Mouse (Mus musculus): ENCODE measurements around the gene Apoa2. TPM values are rescaled to one million over a fixed set of nuclear protein-coding genes. Genes with fewer than 3 reads are reported as not detected.

The Apoa2 gene
- polyA plus RNA-seq, 1 experiment from 2014 or later, result 14.1 TPM

GRCm38 (mm10) chr1:171247453-171247841 lies 22.6 kb downstream of the Apoa2 start:
- TF ChIP-seq CTCF (IDR thresholded peaks at IDR 0.05; ENCODE audit: low read depth), result no peak
- 0 out of 2 replicates have a peak overlapping the region, but pooled peaks have one; percentile 40 for H3K9ac ChIP-seq (ENCODE audit: low read depth, low read length)
- H3K4me1 ChIP-seq (replicated peaks; ENCODE audit: control insufficient read depth, insufficient read depth, low read length), result peaks cover 9% of the 10 kb centered on the region; the same call in 1 of the 2 replicates
- peak overlapping the region; percentile 83 for H3K27ac ChIP-seq (ENCODE audit: low read depth, low read length)
- H3K9me3 ChIP-seq (ENCODE audit: control insufficient read depth), result no peaks in the 10 kb centered on the region
- no peaks in the 10 kb centered on the region; the same call in 1 of the 2 replicates for H3K27me3 ChIP-seq (replicated peaks; ENCODE audit: control insufficient read depth, insufficient read depth, low read length)
- ATAC-seq, result peak; percentile 1; the same call in 1 of the 2 replicates
- WGBS, result 5% methylated on average over 13 of the region's 13 CpGs
- peak overlapping the region; percentile 79 for H3K4me2 ChIP-seq (replicated peaks; ENCODE audit: low read depth)
- H3K36me3 ChIP-seq (ENCODE audit: control insufficient read depth, insufficient read depth), result peaks cover 21% of the 10 kb centered on the region
- H3K4me3 ChIP-seq (ENCODE audit: low read depth, low read length), result peak overlapping the region; percentile 85

GRCm38 (mm10) chr1:171247916-171248315 lies 23.1 kb downstream of the Apoa2 start:
- no peak for ATAC-seq
- H3K27me3 ChIP-seq (replicated peaks; ENCODE audit: control insufficient read depth, insufficient read depth, low read length), result no peaks in the 10 kb centered on the region; the same call in 1 of the 2 replicates
- peak overlapping the region; percentile 85 for H3K4me3 ChIP-seq (ENCODE audit: low read depth, low read length)

DNA sequence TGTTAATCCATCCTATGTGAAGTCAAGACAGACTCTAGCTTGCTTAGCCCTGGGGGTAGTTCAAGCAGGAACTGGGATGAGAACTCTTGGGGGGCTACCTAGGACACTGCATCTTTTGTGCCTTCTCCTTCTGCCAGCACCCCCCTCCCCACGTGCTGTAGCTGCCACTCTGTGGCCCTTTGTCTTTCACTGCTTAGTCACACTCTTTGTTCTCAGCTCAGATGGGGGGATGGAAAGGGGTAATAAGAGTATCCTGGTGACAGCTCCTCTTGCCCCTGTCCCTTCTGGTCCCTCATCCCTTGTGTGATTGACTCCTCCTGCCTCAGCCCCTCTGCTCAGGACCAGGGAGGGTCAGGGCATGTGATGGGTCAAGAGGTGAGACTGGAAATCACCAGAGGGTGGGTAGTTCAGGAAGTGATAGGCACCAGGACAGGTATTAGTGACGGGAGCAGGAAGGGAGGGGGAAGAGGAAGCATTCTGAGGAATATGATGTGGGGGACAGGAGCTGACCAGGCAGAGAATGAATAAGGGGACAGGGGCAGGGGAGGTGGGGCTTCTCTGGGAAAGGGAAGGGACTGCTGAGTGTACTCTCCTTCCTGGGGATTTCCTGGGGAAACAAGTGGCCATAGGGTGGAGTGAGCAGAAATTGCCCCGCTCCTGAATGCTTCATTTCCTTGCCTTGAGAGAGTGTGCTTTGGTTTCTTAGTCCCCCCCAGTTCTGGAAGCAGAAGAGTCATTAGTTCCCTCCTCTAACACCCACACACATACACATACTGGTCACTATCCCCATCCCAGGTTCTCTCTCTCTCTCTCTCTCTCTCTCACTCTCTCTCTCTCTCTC lies 23.8 kb downstream of the Apoa2 start:
- Histone ChIP-seq H3K4me1 (replicated peaks; ENCODE audit: control insufficient read depth, insufficient read depth, low read length) (peaks cover 9% of the 10 kb centered on the region; the same call in 1 of the 2 replicates), H3K27ac (ENCODE audit: low read depth, low read length) (peak overlapping the region; percentile 83), H3K27me3 (replicated peaks; ENCODE audit: control insufficient read depth, insufficient read depth, low read length) (no peaks in the 10 kb centered on the region; the same call in 1 of the 2 replicates), H3K9ac (ENCODE audit: low read depth, low read length) (no peak overlapping the region), H3K9me3 (ENCODE audit: control insufficient read depth) (no peaks in the 10 kb centered on the region), H3K4me2 (replicated peaks; ENCODE audit: low read depth) (no peak overlapping the region), H3K4me3 (ENCODE audit: low read depth, low read length) (no peak overlapping the region), H3K36me3 (ENCODE audit: control insufficient read depth, insufficient read depth) (peaks cover 11% of the 10 kb centered on the region)
- no peak for TF ChIP-seq CTCF (IDR thresholded peaks at IDR 0.05; ENCODE audit: low read depth)
- 66% methylated on average over 3 of the region's 3 CpGs for WGBS
- ATAC-seq, result no peak

More at GRCm38 (mm10) chr1:171247916-171248315, 23.1 kb downstream of the Apoa2 start:
- TF ChIP-seq CTCF (IDR thresholded peaks at IDR 0.05; ENCODE audit: low read depth), result no peak
- H3K9me3 ChIP-seq (ENCODE audit: control insufficient read depth), result no peaks in the 10 kb centered on the region
- peaks cover 16% of the 10 kb centered on the region for H3K36me3 ChIP-seq (ENCODE audit: control insufficient read depth, insufficient read depth)
- H3K4me2 ChIP-seq (replicated peaks; ENCODE audit: low read depth), result peak overlapping the region; percentile 79
- peak overlapping the region; percentile 83 for H3K27ac ChIP-seq (ENCODE audit: low read depth, low read length)
- 0 out of 2 replicates have a peak overlapping the region, but pooled peaks have one; percentile 40 for H3K9ac ChIP-seq (ENCODE audit: low read depth, low read length)
- H3K4me1 ChIP-seq (replicated peaks; ENCODE audit: control insufficient read depth, insufficient read depth, low read length), result peaks cover 9% of the 10 kb centered on the region; the same call in 1 of the 2 replicates
- WGBS, result 16% methylated on average over 4 of the region's 4 CpGs

- Histone ChIP-seq H3K4me3 (ENCODE audit: low read depth, low read length) (peak within 1 kb of the TSS; percentile 35), H3K36me3 (ENCODE audit: control insufficient read depth, insufficient read depth) (peaks cover 2% of the 10 kb centered on the region; the same call in 1 of the 2 replicates), H3K4me1 (replicated peaks; ENCODE audit: control insufficient read depth, insufficient read depth, low read length) (peaks cover 9% of the 10 kb centered on the region; the same call in 1 of the 2 replicates), H3K27ac (ENCODE audit: low read depth, low read length) (peak within 1 kb of the TSS; percentile 21), H3K9me3 (ENCODE audit: control insufficient read depth) (no peaks in the 10 kb centered on the region), H3K9ac (ENCODE audit: low read depth, low read length) (0 out of 2 replicates have a peak within 1 kb of the TSS, but pooled peaks have one; percentile 26), H3K27me3 (replicated peaks; ENCODE audit: control insufficient read depth, insufficient read depth, low read length) (no peaks in the 10 kb centered on the region; the same call in 1 of the 2 replicates), H3K4me2 (replicated peaks; ENCODE audit: low read depth) (peak within 1 kb of the TSS; percentile 58)
- TF ChIP-seq CTCF (IDR thresholded peaks at IDR 0.05; ENCODE audit: low read depth), result no peak
- WGBS, result 36% methylated on average over 5 of the region's 5 CpGs
- ATAC-seq, result no peak
Observed at GRCm38 (mm10) chr1:171249913-171250600, 25.2 kb downstream of the Apoa2 start, which contains the start of gene Adamts4. Gene Adamts4 (plus strand): TSS chr1:171250421.

DNA sequence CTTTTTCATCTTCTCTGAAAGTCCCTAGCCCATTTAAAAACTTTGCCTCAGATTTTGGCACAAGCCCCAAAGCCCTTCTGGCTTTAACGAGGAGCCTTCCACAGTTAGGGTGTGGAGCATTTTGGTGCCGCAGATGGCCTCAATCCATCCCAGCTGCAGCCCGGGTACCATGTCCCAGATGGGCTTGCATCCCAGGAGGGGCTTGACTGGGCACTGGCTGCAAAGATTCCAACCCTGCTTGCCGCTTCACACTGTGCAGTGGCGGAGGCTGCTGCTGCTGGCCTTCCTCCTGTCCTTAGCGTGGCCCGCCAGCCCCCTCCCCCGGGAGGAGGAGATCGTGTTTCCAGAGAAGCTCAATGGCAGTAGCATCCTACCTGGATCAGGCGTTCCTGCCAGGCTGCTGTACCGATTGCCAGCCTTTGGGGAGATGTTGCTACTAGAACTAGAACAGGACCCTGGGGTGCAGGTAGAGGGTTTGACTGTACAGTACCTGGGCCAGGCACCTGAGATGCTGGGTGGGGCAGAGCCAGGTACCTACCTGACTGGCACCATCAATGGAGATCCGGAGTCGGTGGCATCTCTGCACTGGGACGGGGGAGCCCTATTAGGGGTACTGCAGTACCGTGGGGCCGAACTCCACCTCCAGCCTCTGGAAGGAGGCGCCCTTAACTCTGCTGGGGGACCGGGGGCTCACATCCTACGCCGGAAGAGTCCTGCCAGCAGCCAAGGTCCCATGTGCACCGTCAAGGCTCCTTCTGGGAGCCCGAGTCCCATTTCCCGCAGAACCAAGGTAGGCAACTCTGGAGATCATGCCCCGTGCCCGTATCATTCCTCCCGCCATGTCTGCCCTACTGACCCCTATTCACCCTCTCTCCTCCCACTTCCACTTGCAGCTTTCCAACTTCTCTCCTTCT lies 26.1 kb downstream of the Apoa2 start, which contains the start of gene Ndufs2:
TSS of gene Ndufs2 (minus strand) at position 709 of the 914 bp plus-strand sequence.
- Histone ChIP-seq H3K27ac (ENCODE audit: low read depth, low read length) (peak within 1 kb of the TSS; percentile 24; the same call in 1 of the 2 replicates), H3K4me3 (ENCODE audit: low read depth, low read length) (peak within 1 kb of the TSS; percentile 35), H3K36me3 (ENCODE audit: control insufficient read depth, insufficient read depth) (no peaks in the 10 kb centered on the region), H3K27me3 (replicated peaks; ENCODE audit: control insufficient read depth, insufficient read depth, low read length) (no peaks in the 10 kb centered on the region; the same call in 1 of the 2 replicates), H3K4me1 (replicated peaks; ENCODE audit: control insufficient read depth, insufficient read depth, low read length) (peaks cover 4% of the 10 kb centered on the region; the same call in 1 of the 2 replicates), H3K4me2 (replicated peaks; ENCODE audit: low read depth) (peak within 1 kb of the TSS; percentile 58), H3K9me3 (ENCODE audit: control insufficient read depth) (no peaks in the 10 kb centered on the region), H3K9ac (ENCODE audit: low read depth, low read length) (0 out of 2 replicates have a peak within 1 kb of the TSS, but pooled peaks have one; percentile 26)
- WGBS, result 33% methylated on average over 26 of the region's 26 CpGs
- no peak for ATAC-seq
- TF ChIP-seq CTCF (IDR thresholded peaks at IDR 0.05; ENCODE audit: low read depth), result no peak
